Mouse (Mus musculus): ENCODE results near the gene Cer1. TPM values are rescaled to one million over a fixed set of nuclear protein-coding genes. Genes with fewer than 3 reads are reported as not detected.

Gene Cer1
- total and polyA plus RNA-seq, 2 experiments = not detected

GRCm38 (mm10) chr4:82891566-82891965 lies 6.6 kb upstream of the Cer1 start:
- Histone ChIP-seq H3K36me3 (ENCODE audit: control insufficient read depth, insufficient read depth, low read length) (no peaks in the 10 kb centered on the region), H3K4me1 (ENCODE audit: control insufficient read depth, insufficient read depth, low read length) (no peaks in the 10 kb centered on the region), H3K27me3 (ENCODE audit: control insufficient read depth, insufficient read depth, low read length) (no peaks in the 10 kb centered on the region), H3K27ac (replicated peaks; ENCODE audit: insufficient read depth, low read depth, low read length) (no peak overlapping the region), H3K79me2 (ENCODE audit: control insufficient read depth, insufficient read depth, low read length) (no peaks in the 10 kb centered on the region), H3K9ac (ENCODE audit: low read depth, low read length) (no peak overlapping the region), H3K4me3 (ENCODE audit: insufficient read depth, low read depth, low read length) (no peak overlapping the region)
- TF ChIP-seq CTCF (IDR thresholded peaks at IDR 0.05; ENCODE audit: low read depth, low read length) = no peak
- no peak for TF ChIP-seq POLR2A (IDR thresholded peaks at IDR 0.05; ENCODE audit: extremely low read depth, insufficient read depth, low read length)
- 90% methylated on average over 2 of the region's 2 CpGs for WGBS
- DNase-seq (ENCODE audit: extremely low read depth, low read depth, low spot score) = no peak

GRCm38 (mm10) chr4:82891049-82891448 lies 6.1 kb upstream of the Cer1 start:
- Histone ChIP-seq H3K79me2 (ENCODE audit: control insufficient read depth, insufficient read depth, low read length) (no peaks in the 10 kb centered on the region), H3K4me1 (ENCODE audit: control insufficient read depth, insufficient read depth, low read length) (no peaks in the 10 kb centered on the region), H3K27me3 (ENCODE audit: control insufficient read depth, insufficient read depth, low read length) (no peaks in the 10 kb centered on the region), H3K4me3 (ENCODE audit: insufficient read depth, low read depth, low read length) (no peak overlapping the region), H3K27ac (replicated peaks; ENCODE audit: insufficient read depth, low read depth, low read length) (no peak overlapping the region), H3K36me3 (ENCODE audit: control insufficient read depth, insufficient read depth, low read length) (no peaks in the 10 kb centered on the region), H3K9ac (ENCODE audit: low read depth, low read length) (no peak overlapping the region)
- DNase-seq (ENCODE audit: extremely low read depth, low read depth, low spot score) = no peak
- TF ChIP-seq POLR2A (IDR thresholded peaks at IDR 0.05; ENCODE audit: extremely low read depth, insufficient read depth, low read length) = no peak
- TF ChIP-seq CTCF (IDR thresholded peaks at IDR 0.05; ENCODE audit: low read depth, low read length) = no peak
- 93% methylated on average over 7 of the region's 7 CpGs for WGBS

GRCm38 (mm10) chr4:82890585-82890984 lies 5.6 kb upstream of the Cer1 start:
- H3K79me2 ChIP-seq (ENCODE audit: control insufficient read depth, insufficient read depth, low read length) = no peaks in the 10 kb centered on the region
- TF ChIP-seq CTCF (IDR thresholded peaks at IDR 0.05; ENCODE audit: low read depth, low read length) (no peak), POLR2A (IDR thresholded peaks at IDR 0.05; ENCODE audit: extremely low read depth, insufficient read depth, low read length) (no peak)
- no peaks in the 10 kb centered on the region for H3K36me3 ChIP-seq (ENCODE audit: control insufficient read depth, insufficient read depth, low read length)
- no peaks in the 10 kb centered on the region for H3K27me3 ChIP-seq (ENCODE audit: control insufficient read depth, insufficient read depth, low read length)
- H3K4me1 ChIP-seq (ENCODE audit: control insufficient read depth, insufficient read depth, low read length) = no peaks in the 10 kb centered on the region
- no peak overlapping the region for H3K27ac ChIP-seq (replicated peaks; ENCODE audit: insufficient read depth, low read depth, low read length)
- 85% methylated on average over 4 of the region's 4 CpGs for WGBS
- H3K9ac ChIP-seq (ENCODE audit: low read depth, low read length) = no peak overlapping the region
- DNase-seq (ENCODE audit: extremely low read depth, low read depth, low spot score) = no peak
- H3K4me3 ChIP-seq (ENCODE audit: insufficient read depth, low read depth, low read length) = no peak overlapping the region

GRCm38 (mm10) chr4:82886148-82886547 lies 1.2 kb upstream of the Cer1 start:
- WGBS = 83% methylated on average over 2 of the region's 2 CpGs
- Histone ChIP-seq H3K4me3 (ENCODE audit: insufficient read depth, low read depth, low read length) (no peak overlapping the region), H3K79me2 (ENCODE audit: control insufficient read depth, insufficient read depth, low read length) (no peaks in the 10 kb centered on the region), H3K4me1 (ENCODE audit: control insufficient read depth, insufficient read depth, low read length) (no peaks in the 10 kb centered on the region), H3K27ac (replicated peaks; ENCODE audit: insufficient read depth, low read depth, low read length) (no peak overlapping the region), H3K27me3 (ENCODE audit: control insufficient read depth, insufficient read depth, low read length) (no peaks in the 10 kb centered on the region), H3K36me3 (ENCODE audit: control insufficient read depth, insufficient read depth, low read length) (no peaks in the 10 kb centered on the region), H3K9ac (ENCODE audit: low read depth, low read length) (no peak overlapping the region)
- no peak for TF ChIP-seq POLR2A (IDR thresholded peaks at IDR 0.05; ENCODE audit: extremely low read depth, insufficient read depth, low read length)
- no peak for TF ChIP-seq CTCF (IDR thresholded peaks at IDR 0.05; ENCODE audit: low read depth, low read length)
- no peak for DNase-seq (ENCODE audit: extremely low read depth, low read depth, low spot score)

GRCm38 (mm10) chr4:82885535-82885913 lies 576 bp upstream of the Cer1 start:
- Histone ChIP-seq H3K9ac (ENCODE audit: low read depth, low read length) (no peak overlapping the region), H3K36me3 (ENCODE audit: control insufficient read depth, insufficient read depth, low read length) (no peaks in the 10 kb centered on the region), H3K4me1 (ENCODE audit: control insufficient read depth, insufficient read depth, low read length) (no peaks in the 10 kb centered on the region), H3K27ac (replicated peaks; ENCODE audit: insufficient read depth, low read depth, low read length) (no peak overlapping the region), H3K4me3 (ENCODE audit: insufficient read depth, low read depth, low read length) (no peak overlapping the region), H3K79me2 (ENCODE audit: control insufficient read depth, insufficient read depth, low read length) (no peaks in the 10 kb centered on the region), H3K27me3 (ENCODE audit: control insufficient read depth, insufficient read depth, low read length) (no peaks in the 10 kb centered on the region)
- TF ChIP-seq CTCF (IDR thresholded peaks at IDR 0.05; ENCODE audit: low read depth, low read length) = no peak
- TF ChIP-seq POLR2A (IDR thresholded peaks at IDR 0.05; ENCODE audit: extremely low read depth, insufficient read depth, low read length) = no peak
- DNase-seq (ENCODE audit: extremely low read depth, low read depth, low spot score) = peak; percentile 48
- 31% methylated on average over 1 of the region's 1 CpGs for WGBS

GRCm38 (mm10) chr4:82882500-82882899 lies 2.4 kb downstream of the Cer1 start:
- no peak for DNase-seq (ENCODE audit: extremely low read depth, low read depth, low spot score)

More at GRCm38 (mm10) chr4:82882500-82882899, 2.4 kb downstream of the Cer1 start:
- no peak overlapping the region for H3K27ac ChIP-seq (replicated peaks; ENCODE audit: insufficient read depth, low read depth, low read length)
- no peak overlapping the region for H3K4me3 ChIP-seq (ENCODE audit: insufficient read depth, low read depth, low read length)
- no peaks in the 10 kb centered on the region for H3K27me3 ChIP-seq (ENCODE audit: control insufficient read depth, insufficient read depth, low read length)
- H3K9ac ChIP-seq (ENCODE audit: low read depth, low read length) = no peak overlapping the region
- TF ChIP-seq POLR2A (IDR thresholded peaks at IDR 0.05; ENCODE audit: extremely low read depth, insufficient read depth, low read length) = no peak
- TF ChIP-seq CTCF (IDR thresholded peaks at IDR 0.05; ENCODE audit: low read depth, low read length) = peak; percentile 24; the same call in 1 of the 2 replicates
- no peaks in the 10 kb centered on the region for H3K36me3 ChIP-seq (ENCODE audit: control insufficient read depth, insufficient read depth, low read length)
- H3K4me1 ChIP-seq (ENCODE audit: control insufficient read depth, insufficient read depth, low read length) = no peaks in the 10 kb centered on the region
- no peaks in the 10 kb centered on the region for H3K79me2 ChIP-seq (ENCODE audit: control insufficient read depth, insufficient read depth, low read length)
- WGBS = 81% methylated on average over 9 of the region's 9 CpGs

Measured in liver, adult 2 months (tissue).